Mouse (Mus musculus): Measurements from ENCODE around the gene Entpd2.

DNA sequence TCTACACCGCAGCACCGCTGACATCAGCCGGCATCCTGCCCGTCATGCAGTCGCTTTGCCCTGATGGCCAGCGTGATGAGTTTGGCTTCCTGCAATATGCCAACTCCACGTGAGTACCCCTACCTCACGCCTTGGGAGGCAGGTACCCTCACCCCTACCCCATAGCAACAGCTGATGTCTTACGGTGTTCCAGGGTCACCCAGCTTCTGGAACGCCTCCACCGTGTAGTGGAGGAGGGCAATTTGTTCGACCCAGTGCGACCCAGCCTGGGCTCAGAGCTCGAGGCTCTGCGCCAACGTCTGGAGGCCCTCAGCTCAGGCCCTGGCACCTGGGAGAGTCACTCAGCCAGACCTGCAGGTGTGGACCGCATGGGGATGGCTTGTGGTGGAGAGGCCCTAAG is 37.4 kb downstream of the Entpd2 start:
- TF ChIP-seq POLR2A (IDR thresholded peaks at IDR 0.05; ENCODE audit: low read depth, low read length) (no peak), CTCF (conservative IDR thresholded peaks at IDR 0.05; ENCODE audit: insufficient read depth, insufficient read length, low read depth, low read length) (no peak)

Measured in kidney, adult 2 months (tissue).